Mouse (Mus musculus) embryo, embryonic 10.5 days (tissue): ENCODE measurements at regions not wholly inside any gene's neighbourhood (a gene's known extent, or its start where the extent isn't known, plus 50 kb on each side); places are given as distances from the start of the nearest gene placed in this dataset.

Experiments
- DNase-seq: peaks from one replicate; pipeline ENCODE4 v3.0.0-alpha.2; 2015; ENCODE audit warnings: low spot score

- no peak for DNase-seq
These were observed 216.3 kb upstream of the Pdzrn3 start for GRCm38 (mm10) chr6:101593782-101594641.

DNA sequence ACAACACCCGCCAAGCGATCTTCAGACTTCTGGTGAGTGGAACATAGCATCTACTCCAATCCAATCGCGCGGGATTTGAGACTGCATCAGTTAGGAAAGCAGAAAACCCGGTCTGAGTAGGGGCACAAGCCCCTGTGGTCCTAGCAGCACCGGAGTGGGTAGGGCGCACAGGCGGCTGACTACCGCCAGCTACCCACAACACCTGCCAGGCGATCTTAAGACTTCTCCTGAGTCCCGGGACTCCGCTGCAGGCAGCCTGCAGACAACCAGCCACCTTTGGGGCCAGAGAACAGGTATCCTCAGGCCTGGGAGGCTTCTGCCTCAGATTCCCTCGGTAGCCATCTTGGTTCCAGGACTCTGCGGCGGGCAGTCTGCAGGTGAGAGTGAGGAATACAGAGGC lies 208.2 kb upstream of the Pdzrn3 start:
- DNase-seq = no peak

DNA sequence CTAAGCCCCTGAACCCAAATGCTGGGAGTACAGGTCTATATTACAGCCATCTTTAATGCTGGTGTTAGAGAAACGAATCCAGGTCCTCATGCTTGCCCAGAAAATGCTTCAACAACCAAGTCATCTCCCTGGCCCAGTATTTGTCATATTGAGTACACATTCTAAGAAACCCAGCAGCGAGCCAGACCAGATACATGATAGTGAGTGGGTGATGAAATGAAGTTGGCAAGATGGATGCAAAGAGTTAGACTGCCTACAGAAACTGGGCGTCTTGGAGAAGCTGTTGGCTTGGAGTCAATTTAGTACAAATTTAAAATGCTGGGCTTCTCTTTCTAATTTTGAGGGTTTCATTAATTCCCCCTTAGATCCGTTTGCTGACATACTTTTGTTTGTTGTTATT lies 203.1 kb upstream of the Pdzrn3 start:
- no peak for DNase-seq

- DNase-seq = no peak
These were observed 178.4 kb upstream of the Pdzrn3 start for GRCm38 (mm10) chr6:101556096-101556495.

DNA sequence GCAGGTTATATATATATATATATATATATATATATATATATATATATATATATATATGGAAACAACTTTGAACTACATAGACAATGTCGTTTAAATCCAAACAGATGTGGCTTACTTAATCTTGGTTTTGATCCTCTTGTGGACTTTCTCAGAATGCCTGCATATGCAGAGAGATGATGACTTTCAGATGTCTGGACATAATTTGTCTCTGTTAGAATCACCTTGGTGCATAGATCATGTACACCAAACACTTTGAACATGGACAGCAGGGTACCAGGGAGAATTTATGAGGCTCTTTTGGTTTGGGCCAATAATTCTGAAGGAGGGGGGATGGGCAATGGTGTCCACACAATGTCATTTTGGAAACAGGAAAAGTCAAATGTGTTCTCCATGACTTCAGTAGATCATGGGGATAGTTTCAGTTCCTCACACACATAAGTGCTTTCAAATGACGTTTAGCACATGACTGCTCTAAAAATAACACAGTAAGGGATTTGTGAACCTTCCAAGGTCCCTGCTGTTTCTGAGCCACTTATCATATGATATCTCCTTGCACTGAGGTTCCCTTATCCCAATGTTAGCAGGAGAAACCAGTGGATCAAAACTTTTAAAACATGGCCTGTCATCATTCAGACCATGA lies 177.4 kb upstream of the Pdzrn3 start:
- peak; percentile 63 for DNase-seq

GRCm38 (mm10) chr6:101550501-101551268 lies 173.0 kb upstream of the Pdzrn3 start:
- peak; percentile 38 for DNase-seq

DNA sequence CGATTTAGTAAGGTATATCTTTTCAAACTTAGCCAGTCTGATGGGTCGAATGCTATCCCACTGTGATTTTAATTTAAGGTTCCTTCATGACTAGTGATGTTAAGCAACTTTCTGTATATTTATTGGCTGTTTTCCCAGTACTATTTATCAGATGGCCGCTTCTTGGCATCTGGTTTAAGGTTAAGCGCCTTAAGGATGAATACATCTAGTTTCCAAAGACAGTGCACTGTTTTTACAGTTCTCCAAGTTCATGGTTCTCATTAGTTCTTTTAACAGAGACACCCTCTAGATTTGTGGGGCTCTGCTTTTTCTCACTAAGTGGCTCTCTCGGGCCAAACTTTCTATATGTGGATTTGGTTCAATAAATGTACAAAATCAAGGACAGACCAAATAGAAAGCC lies 159.9 kb upstream of the Pdzrn3 start:
- DNase-seq = no peak

GRCm38 (mm10) chr6:101534214-101535052 lies 156.7 kb upstream of the Pdzrn3 start:
- peak; percentile 78 for DNase-seq

DNA sequence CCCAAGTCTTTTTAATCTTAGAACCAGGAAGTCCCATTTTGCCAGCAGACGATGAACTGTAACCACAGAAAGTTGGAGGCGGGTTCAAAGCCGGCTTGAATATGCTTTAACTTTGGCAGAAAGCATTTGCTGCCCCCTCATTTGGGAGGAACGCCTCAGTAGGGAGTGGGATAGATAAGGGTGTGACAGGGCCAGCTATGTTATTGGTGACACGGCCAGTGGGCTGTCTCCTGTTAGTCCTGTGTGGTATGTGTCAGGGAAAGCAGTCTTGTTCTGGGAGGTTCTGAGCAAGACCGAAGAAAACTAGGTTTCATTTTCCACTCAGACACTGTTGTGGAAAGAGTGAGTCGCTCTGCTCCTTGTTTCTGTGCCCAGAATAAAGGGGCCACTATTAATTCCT lies 154.7 kb upstream of the Pdzrn3 start:
- no peak for DNase-seq

DNA sequence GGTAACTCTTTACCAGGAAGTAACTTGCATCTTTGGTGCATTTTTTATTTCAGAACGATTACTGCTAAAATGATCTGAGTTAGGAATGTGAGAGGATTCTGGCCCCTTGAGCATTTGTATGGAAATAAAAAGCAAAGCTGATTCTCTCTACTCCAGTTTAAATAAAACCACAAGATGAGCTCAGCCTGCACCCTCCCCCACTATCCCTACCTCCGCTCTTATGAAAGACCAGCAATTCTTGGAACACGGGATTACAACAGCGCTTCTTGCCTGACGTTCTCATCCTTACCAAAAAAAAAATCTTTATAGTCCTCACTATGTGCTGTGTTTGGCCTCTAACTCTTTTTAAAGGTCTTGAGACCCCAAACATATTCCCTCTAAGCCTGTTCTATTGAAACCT lies 154.2 kb upstream of the Pdzrn3 start:
- no peak for DNase-seq

DNA sequence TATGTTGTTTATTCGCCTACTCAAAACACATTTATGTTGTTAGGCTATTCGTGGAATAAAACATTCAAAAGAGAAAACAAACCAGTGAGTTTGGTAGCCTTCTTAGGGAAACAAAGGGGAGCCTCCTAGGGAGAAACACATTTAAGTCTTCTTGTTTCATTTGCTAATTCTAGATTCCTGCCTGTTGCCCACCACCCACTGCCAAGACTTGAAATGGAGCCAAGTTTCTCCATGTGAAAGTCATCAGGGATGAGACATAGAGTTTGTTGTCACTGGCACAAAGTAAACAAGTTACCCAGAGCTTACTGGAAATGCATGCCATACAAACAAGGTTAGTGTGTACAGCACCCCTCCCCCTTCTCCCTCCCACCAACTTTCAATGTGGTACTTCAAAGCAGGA lies 147.4 kb upstream of the Pdzrn3 start:
- no peak for DNase-seq

- no peak for DNase-seq
These were observed 143.6 kb upstream of the Pdzrn3 start for GRCm38 (mm10) chr6:101521316-101521715.

- no peak for DNase-seq
These were observed 143.1 kb upstream of the Pdzrn3 start for GRCm38 (mm10) chr6:101520755-101521154.

GRCm38 (mm10) chr6:101518904-101519701 lies 141.4 kb upstream of the Pdzrn3 start:
- DNase-seq = no peak

DNA sequence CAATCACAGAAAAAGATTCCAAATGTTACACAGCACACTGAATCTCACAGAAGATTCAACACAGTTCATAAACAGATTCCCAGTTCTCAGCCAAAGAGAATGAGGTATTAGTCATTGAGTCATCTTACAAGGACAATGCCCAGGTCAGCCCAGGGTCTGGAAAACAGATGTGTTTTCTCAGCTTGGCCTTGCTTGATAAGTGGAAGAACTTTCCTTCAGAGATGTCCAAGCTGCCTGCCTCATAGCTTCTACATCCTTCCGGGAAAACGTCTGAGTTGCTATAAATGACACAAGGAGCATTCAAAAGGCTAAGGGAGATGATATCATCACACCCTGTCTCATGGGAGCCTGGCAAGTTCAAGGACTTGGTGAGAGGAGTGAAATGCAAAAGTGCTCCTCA lies 139.9 kb upstream of the Pdzrn3 start:
- no peak for DNase-seq

- no peak for DNase-seq
These were observed 136.0 kb upstream of the Pdzrn3 start for GRCm38 (mm10) chr6:101513696-101514095.

DNA sequence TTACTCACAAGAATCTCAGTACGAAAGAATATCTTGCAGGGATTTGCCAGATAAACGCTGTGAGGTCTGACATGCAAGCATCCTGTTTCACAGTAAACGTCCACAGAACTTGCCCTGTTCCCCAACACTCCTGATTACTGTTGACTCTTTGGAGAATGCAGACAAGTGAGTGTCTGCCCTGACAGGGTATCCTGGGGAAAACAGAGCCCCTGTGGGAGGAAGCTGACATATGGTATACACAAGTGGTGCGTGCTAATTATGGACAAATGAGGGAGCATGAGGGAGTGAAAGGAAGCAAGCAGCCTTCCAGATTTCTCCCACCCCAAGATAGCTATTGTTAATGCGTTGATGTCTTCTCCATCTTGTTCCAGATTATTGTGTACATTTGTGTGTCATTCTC lies 124.5 kb upstream of the Pdzrn3 start:
- DNase-seq = peak; percentile 14

GRCm38 (mm10) chr6:101501716-101502115 lies 124.0 kb upstream of the Pdzrn3 start:
- no peak for DNase-seq

DNA sequence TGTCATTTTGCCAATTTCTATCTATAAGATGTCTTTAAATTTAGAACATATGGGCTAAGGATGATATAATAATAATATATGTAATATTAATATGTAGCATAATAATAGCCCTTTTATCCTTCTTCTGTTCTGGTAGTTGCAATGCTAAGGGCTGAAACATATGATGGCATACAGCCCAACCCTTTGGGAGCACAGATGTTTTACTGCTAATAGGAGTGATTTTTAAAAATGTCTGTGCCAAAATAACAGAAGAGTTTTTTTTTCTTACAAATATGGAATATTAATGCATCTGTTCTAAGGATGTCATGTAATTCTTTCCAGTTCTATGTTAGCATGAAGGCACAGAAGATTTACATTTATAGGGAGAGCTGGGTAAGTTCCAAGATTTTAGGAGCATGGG lies 122.5 kb upstream of the Pdzrn3 start:
- no peak for DNase-seq

DNA sequence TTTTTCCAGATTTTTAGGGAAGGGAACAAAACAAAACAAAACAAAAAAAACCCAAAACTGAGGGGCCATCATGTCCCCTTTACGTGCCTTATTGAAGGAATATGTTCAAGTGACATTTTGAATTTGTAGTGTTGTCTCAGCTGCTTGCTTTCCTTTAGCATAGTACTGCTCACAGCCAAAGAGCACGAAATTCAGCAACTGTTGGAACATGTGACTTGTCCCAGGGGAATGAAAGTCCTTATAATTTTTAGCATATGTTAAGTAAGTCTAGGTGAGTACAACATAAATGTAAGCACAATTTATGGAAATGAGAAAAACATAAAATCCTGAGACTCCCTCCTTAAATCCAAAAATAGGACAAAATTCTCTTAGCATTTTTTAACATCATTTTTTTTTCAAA lies 110.8 kb upstream of the Pdzrn3 start:
- peak; percentile 61 for DNase-seq
